Mouse (Mus musculus) c-Kit-positive CD71-negative TER-119-negative erythroid progenitor cells, embryonic 14.5 days (primary cell): ENCODE results near the gene Lztr1.
A peak's percentile ranks its signal among the peaks of the same experiment; 100 is the strongest.
"Not testable (repeated sequence)": the region's sequence is repeated elsewhere in the genome, so short reads cannot be mapped to it uniquely, and the experiment has no call there.

Source experiments
- DNase-seq: peaks from one replicate; pipeline ENCODE4 v3.0.0-alpha.2; 2013; ENCODE audit warnings: low read depth

Lztr1 gene

GRCm38 (mm10) chr16:17507018-17507552, 1.4 kb upstream of the Lztr1 start:
- DNase-seq = no peak

GRCm38 (mm10) chr16:17508031-17508430, 457 bp upstream of the Lztr1 start:
- DNase-seq = not testable (repeated sequence)

- DNase-seq = no peak
Measured at GRCm38 (mm10) chr16:17509240-17509597, 731 bp downstream of the Lztr1 start.

GRCm38 (mm10) chr16:17510143-17510542, 1.7 kb downstream of the Lztr1 start:
- no peak for DNase-seq

GRCm38 (mm10) chr16:17510686-17511085, 2.2 kb downstream of the Lztr1 start:
- DNase-seq = no peak

GRCm38 (mm10) chr16:17511431-17511830, 2.9 kb downstream of the Lztr1 start:
- no peak for DNase-seq

GRCm38 (mm10) chr16:17518910-17519309, 10.4 kb downstream of the Lztr1 start:
- DNase-seq = no peak

- DNase-seq = no peak
Measured at GRCm38 (mm10) chr16:17524156-17524555, 15.7 kb downstream of the Lztr1 start.

GRCm38 (mm10) chr16:17525524-17525923, 17.0 kb downstream of the Lztr1 start:
- no peak for DNase-seq

- no peak for DNase-seq
Measured at GRCm38 (mm10) chr16:17526223-17526622, 17.7 kb downstream of the Lztr1 start.

GRCm38 (mm10) chr16:17527606-17528005, 19.1 kb downstream of the Lztr1 start:
- DNase-seq = no peak

- no peak for DNase-seq
Measured at GRCm38 (mm10) chr16:17528276-17528675, 19.8 kb downstream of the Lztr1 start.

GRCm38 (mm10) chr16:17529981-17530586, 21.6 kb downstream of the Lztr1 start:
- DNase-seq = no peak

GRCm38 (mm10) chr16:17530640-17531288, 22.3 kb downstream of the Lztr1 start, which contains the start of gene Thap7:
Thap7 (minus strand) TSS chr16:17531136.
- DNase-seq = peak; percentile 95

- DNase-seq = no peak
Measured at GRCm38 (mm10) chr16:17532271-17532670, 23.8 kb downstream of the Lztr1 start.

GRCm38 (mm10) chr16:17532676-17533329, 24.3 kb downstream of the Lztr1 start:
- no peak for DNase-seq

GRCm38 (mm10) chr16:17536584-17536983, 28.1 kb downstream of the Lztr1 start:
- no peak for DNase-seq

- no peak for DNase-seq
Measured at GRCm38 (mm10) chr16:17542632-17543031, 34.1 kb downstream of the Lztr1 start.

GRCm38 (mm10) chr16:17552837-17553236, 44.3 kb downstream of the Lztr1 start:
- DNase-seq = no peak

- no peak for DNase-seq
Measured at GRCm38 (mm10) chr16:17553910-17554685, 45.6 kb downstream of the Lztr1 start.

- DNase-seq = not testable (repeated sequence)
Measured at GRCm38 (mm10) chr16:17554702-17555101, 46.2 kb downstream of the Lztr1 start.

- DNase-seq = no peak
Measured at GRCm38 (mm10) chr16:17556180-17556579, 47.7 kb downstream of the Lztr1 start.
